Mouse (Mus musculus): Measurements from ENCODE around the gene Ogfrl1.
"Not testable (repeated sequence)": the region's sequence is repeated elsewhere in the genome, so short reads cannot be mapped to it uniquely, and the experiment has no call there.

Ogfrl1 gene

DNA sequence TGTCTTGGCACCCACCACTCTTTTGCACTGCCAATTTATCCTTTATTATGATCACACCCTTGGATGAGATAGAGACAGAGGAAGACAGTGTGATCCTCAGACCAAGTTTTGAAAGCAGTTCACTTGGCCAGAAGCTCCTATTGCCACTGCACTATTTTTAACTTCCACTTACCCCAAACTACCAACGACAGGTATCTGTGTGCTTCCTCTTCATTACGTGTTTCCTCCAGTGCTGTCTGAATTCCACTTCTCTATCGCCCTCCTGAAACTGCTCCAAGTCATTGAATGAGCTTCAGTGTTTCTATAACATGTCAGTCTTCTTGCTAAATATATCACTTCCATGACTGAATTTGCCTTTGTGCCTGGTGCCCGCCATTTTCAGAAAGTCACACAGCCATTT, at the start of gene Ogfrl1:
Ogfrl1 (minus strand) TSS at position 150 of the 400 bp plus-strand sequence.
- DNase-seq (ENCODE audit: low spot score in 2 of 2), result no peak

DNA sequence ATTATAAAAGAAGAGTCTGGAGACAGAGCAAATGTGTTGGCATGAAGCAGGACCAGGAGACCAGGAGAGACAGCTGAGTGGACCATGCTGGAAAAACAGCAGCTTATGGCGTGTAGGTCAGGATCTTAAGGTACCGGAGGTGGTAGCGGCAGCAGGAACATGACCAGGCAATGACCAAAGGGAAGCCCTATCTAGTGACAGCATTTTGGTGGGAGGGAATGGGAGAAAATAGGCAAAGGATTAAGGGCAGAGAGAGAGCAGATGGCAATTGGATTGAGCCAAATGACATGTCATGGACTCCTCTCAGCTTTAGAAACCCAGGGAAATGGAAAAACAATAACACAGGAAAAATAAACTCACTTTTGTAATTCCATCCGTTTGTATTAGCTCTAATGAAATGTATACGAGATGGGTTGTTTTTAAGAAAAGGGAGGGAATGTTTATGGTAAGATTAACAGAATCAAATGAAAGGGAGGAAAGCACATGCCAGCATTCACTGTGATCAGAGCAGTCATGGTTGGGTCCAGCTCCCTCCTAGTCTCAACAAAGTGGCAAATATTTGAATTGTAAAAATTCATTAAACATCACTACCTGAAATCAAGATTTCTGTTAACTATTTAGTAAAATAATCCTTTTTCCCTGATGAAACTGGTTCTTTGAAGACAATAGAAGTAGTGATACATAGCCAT, 48.3 kb upstream of the Ogfrl1 start:
- DNase-seq (ENCODE audit: low spot score in 2 of 2), result no peak

DNA sequence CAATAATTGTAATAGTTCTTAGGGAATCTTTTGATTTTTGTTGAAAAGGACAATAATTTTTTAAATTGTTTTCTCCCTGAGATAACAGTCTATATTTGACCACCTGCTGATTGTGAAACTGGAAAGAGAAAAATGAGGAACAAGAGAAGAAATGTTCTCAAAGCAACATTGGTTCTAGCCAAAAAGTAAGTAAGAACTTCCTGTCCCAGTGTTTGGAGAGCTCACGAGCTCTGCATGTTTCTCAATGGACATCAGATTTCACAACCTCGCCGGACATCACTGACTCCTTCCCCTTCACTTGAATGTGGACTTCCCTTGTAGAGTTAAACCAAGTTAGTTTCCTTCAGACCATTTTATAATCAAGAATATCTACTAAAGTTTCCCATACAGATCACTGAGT, 36.0 kb upstream of the Ogfrl1 start:
- no peak for DNase-seq (ENCODE audit: low spot score in 2 of 2)

DNA sequence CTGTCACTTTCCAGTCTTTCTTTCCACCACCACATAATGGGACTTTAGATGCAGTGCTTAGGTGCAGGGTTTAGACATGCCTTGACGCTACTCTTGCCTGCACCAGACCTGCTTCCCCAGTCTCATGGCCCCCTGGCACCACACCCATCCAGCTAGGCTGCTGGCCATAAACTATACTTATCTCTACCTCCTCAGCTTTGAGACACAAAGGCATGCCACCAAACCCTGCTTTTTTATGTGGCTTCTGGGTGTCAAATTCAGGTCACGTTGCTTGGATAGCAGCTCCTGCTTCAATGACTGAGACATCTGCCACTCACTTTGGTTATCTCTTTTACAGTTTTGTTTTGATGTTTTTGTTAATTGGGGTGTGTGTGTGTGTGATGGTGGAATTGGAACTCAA, 28.9 kb upstream of the Ogfrl1 start:
- DNase-seq (ENCODE audit: low spot score in 2 of 2), result no peak

DNA sequence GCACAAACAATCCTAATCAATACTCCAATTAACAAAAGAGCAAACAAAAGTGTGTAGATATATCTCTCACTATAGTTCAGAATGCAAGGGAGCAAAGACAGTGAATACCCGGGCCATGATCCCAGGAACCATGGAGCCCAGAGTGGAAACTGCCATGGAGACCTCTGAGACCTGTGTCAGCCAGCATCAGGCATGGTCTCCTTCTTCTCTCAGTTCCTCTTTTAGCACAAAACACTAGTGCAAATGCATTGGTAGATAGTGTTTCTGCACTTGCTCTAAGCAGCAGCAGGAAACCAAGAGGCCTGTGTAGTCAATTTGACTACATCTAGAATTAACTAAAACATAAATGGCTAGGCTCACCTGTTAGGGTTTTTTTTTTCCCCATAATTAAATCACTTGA, 21.4 kb upstream of the Ogfrl1 start:
- DNase-seq (ENCODE audit: low spot score in 2 of 2), result no peak

DNA sequence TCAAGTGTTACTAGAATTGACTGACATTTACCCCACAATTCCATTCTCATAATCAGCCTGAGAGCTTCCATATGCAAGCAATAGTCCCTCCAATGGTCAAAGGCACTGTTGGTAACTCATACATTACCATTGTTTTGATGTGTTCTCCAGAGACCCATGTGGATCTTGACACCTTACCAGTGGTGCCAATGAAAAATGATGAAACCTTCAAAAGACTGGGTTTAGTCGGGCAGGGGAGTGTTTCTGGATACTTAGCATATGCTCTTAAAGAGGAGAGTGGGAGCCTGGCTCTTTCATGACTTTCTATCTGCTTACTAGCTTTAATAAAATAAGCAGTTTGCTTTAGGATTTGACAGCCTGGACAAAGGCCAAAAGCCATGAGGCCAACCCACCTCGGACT, 20.5 kb upstream of the Ogfrl1 start:
- no peak for DNase-seq (ENCODE audit: low spot score in 2 of 2)

DNA sequence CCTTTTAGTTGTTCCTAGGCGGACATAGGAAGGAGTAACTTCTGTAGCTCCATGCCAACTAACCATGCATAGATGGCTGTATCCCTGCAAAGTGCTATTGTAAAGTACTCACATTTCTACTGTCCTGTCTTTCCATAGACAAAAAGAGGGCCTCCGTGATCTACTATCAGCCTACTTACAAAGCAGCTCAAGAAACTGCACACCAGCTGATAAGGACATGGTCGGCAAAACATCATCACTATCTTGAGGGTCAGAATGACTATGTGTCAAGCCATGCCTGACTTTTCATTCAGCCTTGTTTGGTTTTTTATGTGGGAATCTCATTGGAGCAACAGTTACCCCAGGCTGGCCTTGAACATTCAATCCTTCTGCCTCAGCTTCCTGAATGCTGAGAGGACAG, 20.0 kb upstream of the Ogfrl1 start:
- DNase-seq (ENCODE audit: low spot score in 2 of 2), result no peak

DNA sequence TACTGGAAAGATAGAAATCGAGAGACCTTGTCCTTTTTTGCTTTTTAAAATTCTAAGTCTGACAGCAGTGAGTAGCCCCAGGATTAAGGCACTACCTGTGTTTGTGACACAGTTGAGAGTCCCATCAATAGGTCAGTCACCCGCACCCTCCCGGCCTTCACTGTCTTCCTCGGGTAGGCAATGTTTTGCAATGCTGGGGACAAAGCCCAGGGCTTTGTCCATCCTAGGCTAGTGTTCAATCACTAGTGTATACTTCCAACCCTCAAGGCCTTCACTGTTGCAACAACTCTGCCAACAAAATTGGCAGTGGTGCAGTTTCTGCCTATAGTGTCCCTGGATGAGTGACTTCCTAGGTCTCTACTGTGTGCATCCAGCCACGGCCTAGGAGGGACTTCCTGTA, 14.0 kb upstream of the Ogfrl1 start:
- DNase-seq (ENCODE audit: low spot score in 2 of 2), result no peak

DNA sequence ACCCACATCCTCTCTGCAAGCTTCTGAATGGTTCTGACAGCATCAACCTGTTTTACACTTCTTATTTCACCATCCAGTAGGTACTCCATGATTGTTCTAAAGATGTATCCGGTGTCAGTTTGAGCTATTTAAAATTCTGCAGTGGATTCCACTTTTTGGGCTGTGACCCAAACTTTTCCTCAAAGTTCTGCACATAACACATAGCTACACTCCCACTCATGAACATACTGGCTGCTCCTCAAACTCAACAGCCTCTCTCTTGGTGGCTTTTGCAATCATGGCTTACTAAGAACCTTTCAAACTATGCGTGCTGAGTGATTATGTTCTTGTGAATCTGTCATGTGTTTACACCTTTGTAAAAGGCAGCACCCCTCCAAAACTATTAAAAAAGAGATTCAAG, 12.4 kb upstream of the Ogfrl1 start:
- no peak for DNase-seq (ENCODE audit: low spot score in 2 of 2)

DNA sequence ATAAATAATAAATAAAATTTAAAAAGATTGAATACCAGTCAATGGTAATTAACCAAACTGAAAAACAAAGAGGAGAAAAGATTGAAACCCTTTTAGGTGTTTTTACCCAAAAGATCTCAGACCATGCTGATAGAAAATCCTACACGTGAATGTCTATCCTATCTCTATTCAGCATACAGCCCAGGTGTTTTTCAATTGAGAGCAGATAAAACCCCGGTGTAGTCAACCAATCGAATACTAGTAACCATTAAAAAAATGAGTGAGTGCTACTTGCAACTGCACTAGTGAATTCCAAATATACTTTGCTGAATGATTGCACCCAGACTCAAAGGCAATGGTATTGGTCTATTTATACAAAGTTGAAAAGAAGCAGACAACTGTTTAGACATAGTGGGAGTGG, 4.8 kb upstream of the Ogfrl1 start:
- DNase-seq (ENCODE audit: low spot score in 2 of 2), result no peak

DNA sequence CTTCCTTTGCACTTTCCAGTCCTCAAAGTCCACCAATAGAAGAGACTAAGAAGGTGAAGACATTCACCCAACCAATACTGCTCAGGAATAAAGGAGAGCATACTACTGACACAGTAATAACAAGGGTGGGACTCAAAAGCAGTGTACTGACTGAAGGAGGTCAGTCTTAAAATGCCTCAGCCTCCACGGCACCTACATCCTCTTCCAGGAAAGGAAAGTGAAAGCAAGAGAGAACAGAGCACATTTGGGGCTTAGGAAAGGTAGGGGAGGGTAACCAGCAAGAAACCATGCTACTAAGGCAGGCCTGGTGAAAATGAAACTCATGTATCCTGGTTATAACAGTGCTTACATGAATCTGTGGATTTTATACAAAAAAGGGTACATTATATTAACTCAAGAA, 2.0 kb upstream of the Ogfrl1 start:
- DNase-seq (ENCODE audit: low spot score in 2 of 2), result no peak

DNA sequence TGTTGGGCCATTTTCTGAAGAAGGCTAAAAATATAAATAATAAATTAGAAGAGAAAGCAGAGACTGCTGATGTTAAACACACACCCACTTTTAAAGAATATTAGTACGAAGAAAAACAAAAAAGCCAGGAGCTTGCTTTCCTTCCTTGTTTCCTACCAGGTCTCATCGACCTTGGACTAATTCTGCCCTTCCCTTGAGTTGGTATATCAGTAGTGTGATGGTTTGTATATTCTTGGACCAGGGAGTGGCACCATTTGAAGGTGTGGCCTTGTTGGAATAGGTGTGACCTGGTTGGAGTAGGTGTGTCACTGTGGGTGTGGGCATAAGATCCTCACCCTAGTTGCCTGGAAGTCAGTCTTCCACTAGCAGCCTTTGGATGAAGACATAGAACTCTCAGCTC, 3.2 kb downstream of the Ogfrl1 start:
- DNase-seq (ENCODE audit: low spot score in 2 of 2), result not testable (repeated sequence)

DNA sequence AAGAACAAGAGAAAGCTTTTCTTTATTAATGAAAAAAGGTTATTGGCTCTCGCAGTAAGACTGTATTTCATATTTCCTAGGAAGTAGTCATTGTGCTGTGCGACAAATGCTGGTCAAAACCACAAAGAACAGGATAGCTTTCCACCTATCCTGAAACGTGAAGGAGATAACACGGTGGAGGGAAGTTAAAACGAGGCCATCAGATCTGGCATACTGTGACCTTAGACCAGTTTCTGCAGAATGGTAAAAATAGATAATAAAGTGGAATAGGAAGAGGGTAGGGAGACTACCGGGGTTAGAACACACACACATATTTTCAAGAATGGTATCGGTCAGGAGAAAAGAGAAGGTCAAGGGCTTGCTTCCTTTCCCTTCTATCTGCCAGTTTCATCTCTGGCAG, 5.8 kb downstream of the Ogfrl1 start:
- no peak for DNase-seq (ENCODE audit: low spot score in 2 of 2)

DNA sequence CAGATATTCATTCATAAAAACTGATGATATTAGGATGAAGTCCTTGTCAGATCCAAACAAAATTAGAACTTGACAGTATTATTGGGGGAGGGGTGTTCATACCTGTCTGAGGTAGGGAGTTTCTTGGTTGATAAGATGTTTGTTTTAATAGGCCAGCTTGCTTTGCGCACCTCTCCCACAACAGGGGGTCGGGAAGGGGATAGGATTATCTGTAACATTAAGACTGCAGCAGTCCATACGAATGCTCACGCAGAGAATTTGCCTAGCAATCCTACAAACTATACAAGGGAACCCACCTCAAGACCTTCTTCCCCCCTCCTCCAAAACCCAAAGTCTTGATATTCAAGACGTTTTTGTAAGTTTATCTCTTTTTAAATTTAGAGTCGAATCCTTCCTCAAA, 13.2 kb downstream of the Ogfrl1 start:
- DNase-seq (ENCODE audit: low spot score in 2 of 2), result no peak

DNA sequence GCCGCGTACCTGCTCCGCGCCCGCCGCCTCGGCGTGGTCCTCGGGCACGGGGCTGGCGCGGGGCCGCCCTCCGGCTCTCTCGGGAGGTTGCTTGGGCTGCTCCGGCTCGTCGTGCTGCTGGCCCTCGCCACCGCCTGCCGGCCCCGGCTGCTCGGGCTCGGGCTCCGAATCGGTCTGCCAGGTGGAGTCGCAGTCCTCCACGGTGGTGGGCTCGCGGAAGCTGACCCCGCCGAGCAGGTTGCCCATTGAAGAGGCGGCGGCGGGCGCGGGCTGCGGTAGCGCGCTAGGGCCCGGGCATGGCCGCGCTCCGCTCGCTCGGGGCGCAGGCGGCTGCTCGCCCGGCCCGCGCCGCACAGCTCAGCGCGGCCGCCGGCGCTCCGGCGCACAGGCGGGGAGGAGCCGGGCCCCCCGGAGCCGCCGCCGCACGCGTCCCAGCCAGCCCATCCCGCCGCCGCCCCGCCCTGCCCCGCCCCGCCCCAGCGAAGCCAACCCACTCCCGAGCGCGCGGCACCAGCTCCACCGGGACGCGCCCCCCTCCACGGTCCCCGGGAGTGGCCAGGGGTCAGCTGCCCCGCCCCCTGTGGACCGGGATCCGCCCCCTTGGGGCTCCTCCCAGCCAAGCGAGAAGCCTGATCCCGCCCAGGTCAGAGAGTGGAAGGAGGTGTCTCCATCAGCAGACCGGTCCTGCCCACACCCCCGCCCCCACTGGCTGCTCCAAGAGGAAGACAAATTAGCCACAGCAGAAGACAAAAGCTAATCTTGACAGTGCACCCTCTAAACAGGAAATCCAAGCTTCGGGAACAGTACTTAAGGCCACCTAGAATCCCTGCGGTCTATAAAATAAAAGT, 14.5 kb downstream of the Ogfrl1 start:
- DNase-seq (ENCODE audit: low spot score in 2 of 2), result peak; percentile 81 to 82

DNA sequence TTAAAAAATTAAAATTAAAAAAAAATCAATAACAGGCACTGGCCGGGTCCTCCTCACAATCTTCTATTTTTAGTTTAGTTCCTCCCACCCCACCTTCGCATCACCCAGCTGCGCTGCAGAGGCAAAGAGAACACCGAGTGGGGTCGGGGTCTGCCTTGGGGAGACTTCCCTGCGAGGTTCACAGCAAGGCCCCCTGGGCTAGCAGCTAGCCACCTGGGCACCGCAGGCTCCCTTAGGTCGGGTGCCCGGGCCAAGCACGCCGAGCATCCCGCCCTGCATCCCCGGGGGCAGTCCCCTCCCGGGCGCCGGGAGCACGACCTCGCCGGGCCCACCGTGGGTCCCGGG, 15.1 kb downstream of the Ogfrl1 start:
- no peak for DNase-seq (ENCODE audit: low spot score in 2 of 2)

DNA sequence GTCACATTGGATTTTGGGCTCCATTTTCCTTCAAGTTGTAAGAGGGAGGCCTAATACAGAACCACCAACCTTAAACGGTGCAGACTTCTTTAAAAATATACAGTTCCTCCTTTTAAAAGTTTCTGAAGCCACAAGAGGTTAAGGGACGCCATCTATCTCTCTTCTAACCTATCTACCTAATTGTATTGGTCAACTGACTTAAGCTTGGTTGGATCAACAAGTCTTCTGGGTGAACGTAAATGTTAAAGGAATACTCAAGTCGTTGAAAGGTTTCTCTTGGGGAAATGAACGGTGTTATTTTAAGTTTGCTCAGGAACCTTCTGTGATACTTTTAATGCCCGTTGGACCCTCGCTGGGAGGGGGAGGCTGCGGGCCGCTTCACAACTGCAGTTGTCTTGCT, 15.5 kb downstream of the Ogfrl1 start:
- no peak for DNase-seq (ENCODE audit: low spot score in 2 of 2)

DNA sequence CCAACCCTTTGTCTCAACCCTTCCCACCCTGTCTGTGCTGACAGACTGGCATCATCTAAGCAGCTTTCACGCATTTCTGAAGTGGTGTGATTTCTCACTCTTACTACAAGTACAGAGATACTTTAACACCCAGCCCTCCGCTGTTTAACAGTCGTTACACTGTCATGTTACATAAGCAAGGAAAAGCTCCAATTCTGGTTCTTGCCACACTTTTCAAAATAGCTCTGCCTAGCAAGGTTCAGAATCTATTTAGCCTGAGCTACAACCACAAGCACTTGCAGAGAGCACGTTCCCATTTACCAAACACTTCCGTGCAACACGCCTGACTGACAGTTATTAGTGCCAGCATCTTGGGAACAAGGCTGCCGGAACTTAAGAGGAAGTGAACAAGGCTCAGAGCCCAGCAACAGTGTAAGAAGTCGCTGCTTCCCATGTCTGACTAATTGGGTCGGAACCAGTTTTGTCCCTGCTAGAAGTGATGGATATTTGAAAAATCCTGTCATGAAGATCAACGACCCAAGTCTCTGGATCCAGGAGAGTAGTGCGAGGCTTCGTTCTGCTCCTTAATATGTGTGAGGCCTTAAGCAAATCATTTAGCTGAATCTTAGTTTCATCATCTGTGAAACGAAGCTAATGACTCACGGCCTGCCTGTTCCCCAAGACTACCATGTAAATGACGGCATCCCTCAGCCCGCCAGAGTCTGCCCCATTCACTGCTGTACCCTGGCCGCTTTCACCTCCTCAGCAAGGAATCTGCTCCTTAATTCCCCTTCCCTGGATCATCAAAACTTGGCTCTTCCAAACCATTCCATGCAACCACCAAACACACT, 17.4 kb downstream of the Ogfrl1 start:
- DNase-seq (ENCODE audit: low spot score in 2 of 2), result peak; percentile 11 to 16

DNA sequence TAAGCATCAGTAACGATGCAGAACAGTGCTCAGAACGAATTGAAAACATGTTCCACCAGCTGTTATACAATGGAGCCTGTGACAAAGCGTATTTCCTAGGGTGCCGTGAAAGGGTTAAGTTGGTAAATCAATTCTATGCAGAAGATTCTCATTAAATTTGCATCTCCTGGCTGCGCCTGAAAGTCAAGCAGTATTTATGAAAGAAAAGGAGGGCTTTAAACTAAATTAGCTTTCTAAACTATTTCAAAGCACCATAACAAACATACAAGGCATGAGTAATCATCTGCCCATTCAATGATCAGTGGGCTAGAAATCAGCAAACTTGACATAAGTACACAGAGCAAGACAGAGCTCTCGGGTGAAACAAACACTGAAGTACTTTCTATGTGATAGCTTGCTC, 18.3 kb downstream of the Ogfrl1 start:
- DNase-seq (ENCODE audit: low spot score in 2 of 2), result no peak

DNA sequence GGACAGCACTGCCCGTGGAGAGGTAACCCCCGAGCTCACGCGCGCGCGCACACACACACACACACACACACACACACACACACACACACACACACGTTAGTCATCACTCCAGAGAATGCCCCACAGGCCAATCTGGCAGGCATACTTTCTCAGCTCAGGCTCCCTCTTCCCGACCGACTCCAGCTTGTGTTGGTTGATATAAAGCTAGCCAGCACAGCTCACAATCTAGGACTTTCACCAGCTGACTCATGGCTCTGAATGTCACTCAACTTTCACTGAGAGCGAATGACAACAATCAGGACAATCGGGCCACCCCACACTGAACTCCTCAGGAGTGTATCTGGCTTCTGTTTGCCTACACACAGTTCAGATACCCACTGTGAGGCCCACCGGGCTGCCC, 20.0 kb downstream of the Ogfrl1 start:
- DNase-seq (ENCODE audit: low spot score in 2 of 2), result no peak

DNA sequence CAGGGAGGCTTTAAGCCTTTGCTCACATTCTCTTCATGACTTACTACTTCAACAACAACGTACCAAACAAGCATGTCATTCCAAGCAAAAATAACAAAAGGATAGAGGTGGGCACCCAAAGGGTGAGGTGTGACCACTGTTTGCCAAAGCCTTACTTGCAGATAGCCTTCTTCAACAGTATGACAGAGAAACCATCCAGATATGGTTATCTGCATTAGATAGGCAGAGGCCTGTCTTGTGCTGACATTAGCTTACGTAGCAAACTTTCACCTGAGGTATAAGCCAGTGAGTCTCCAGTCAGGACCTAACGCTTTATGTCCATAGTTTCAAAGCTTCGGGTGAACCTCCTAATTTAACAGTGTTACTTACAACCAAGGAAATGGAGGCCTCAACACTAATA, 23.4 kb downstream of the Ogfrl1 start:
- no peak for DNase-seq (ENCODE audit: low spot score in 2 of 2)

DNA sequence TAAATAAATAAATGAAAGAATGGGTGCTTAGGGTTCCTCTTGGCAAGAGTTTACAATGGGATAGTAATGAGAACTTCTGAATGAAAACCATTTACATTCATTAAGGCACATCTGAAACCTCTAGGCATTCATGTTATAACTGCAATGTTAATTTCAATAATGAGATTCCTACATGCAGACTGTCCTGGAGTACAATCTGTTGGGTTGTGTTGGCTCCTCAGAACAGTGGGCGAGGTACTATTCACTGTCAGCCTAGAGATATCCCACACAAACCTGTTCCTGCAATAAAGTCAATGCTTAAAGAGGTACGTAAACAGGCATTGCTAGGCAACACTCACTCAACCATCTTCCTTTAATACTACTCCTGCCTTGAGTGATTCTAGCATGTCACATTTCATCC, 32.0 kb downstream of the Ogfrl1 start:
- no peak for DNase-seq (ENCODE audit: low spot score in 2 of 2)

DNA sequence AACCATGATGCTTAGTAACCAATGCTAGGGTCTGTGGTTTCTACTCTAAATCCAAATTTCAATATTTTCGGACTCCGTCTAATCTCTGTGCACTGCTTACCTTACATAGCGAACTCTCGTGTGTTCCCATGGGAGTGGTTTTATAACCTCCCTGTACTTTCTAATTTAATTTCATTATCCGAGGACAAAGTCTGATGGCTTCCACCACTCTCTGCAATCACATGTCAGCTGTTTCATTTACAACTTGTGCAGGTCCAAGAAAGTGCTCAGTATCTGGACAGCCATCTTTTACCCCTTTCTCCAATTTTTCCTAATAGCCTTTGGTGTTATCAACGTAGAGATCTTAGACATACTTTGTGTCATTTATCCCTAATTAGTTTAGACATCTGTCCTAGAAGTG, 44.7 kb downstream of the Ogfrl1 start:
- no peak for DNase-seq (ENCODE audit: low spot score in 2 of 2)

All from frontal cortex, postnatal 25 days (tissue).